Mouse (Mus musculus): ENCODE results near the gene Creld1.

Gene Creld1

DNA sequence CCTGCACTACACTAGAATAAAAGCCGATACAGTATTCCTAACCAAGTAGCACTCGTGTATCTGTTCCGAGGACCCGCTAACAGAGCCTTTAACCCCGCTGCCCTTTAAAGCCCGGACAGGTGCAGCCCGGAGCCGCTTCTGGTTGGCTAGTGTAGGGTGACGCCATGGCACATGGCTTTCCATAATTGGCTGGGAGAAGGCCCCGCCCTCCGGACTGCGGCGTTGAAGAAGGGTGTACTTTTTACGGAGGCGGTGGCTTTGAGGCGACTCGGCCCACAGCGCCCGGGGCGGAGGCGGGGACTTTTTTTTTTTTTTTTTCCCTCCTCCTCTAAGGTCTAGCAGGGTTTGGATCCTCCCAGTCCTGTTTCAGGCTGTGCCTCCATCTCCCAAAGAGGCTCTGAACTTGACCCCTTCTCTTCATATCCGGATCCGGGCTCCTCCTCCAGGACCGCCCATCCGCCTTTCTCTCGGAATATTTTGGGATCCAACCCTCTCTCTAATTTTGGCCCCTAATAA, at the start of gene Creld1:
Gene Creld1, plus strand, starts transcription at position 198 of the 516 bp plus-strand sequence.
- DNase-seq, result peak; percentile 93

DNA sequence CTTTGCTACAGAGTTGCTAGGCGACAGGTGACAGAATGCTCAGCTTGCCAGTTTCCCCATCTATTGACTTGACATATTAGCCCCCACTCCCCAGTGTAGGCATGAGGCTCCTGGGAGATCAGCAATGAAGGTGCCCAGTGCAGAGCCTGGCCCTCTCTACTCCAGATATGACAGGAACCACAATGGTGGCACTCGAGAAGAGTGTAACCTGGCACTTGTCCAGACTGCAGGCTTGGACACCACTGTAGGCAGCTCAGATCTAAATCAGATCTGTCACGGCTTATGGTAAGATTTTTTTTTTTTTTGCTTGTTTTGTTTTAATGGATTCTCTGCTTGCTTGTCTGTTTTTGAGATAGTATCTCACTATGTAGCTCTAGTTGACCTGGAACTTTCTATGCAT, 49.4 kb upstream of the Creld1 start:
- DNase-seq, result no peak

DNA sequence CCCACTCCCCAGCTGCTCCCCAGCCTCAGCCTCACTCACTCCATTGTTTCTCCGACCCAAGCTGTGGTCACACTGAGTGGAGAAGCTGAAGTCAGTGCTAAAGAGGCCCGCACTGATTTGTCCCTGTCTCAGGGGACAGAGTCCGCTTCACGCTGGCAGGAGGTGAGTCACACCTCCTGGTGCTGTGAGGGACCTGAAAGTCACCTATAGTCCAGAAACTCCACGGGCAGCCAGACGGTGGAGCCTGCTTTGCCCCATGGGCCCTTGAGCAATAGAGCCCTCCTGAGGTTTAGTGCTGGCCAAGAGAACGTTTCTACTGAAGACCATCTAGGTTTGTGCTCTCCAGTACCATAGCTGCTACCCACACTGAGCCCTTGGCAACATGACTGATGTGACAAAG, 48.4 kb upstream of the Creld1 start:
- DNase-seq, result no peak

DNA sequence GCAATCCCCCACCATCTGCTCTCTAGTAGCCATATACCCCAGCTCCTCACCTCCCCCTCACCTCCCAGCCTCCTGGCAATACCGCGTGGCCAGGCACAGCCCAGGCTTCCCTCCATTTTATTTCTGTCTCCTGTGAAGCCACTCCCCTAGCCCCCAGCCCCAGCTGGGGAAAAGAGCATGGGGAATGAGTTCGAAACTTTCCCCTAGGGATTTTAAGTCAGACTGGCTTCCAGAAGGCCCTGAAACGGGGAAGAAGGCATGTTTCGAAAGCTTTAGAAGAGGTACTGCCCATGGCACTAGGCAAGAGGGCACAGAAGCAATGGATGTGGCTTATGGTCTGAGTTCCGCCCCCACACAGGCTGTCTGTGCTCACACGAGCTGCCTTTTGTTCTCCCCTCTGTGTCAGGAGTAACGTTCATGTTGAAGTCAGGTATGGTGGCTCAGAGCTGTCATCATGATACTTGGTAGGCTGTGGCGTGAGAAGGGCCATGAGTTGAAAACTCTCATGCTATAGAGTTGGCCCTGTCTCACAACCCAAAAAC, 47.4 kb upstream of the Creld1 start, which contains the start of gene Cidec:
Gene Cidec, minus strand, starts transcription at position 97 of the 542 bp plus-strand sequence.
- DNase-seq, result no peak

DNA sequence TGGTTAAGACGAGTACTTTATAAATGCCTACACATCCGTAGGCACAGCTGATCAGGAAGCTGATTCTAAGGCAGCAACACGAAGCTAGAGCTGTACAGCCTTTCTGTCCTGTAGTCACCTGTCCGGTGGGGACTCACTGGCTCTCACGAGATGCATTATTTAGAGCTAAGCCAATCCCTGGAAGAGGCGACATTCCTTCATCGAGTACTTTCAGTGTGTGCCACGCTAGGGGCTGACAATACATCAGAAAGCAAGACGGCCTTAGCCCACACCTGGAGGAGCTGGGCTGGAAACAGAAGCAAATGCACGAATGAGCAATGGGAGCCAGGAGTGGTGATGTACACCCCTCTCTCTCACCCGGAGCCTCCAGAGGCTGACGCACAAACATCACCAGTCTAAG, 46.0 kb upstream of the Creld1 start:
- DNase-seq, result no peak

DNA sequence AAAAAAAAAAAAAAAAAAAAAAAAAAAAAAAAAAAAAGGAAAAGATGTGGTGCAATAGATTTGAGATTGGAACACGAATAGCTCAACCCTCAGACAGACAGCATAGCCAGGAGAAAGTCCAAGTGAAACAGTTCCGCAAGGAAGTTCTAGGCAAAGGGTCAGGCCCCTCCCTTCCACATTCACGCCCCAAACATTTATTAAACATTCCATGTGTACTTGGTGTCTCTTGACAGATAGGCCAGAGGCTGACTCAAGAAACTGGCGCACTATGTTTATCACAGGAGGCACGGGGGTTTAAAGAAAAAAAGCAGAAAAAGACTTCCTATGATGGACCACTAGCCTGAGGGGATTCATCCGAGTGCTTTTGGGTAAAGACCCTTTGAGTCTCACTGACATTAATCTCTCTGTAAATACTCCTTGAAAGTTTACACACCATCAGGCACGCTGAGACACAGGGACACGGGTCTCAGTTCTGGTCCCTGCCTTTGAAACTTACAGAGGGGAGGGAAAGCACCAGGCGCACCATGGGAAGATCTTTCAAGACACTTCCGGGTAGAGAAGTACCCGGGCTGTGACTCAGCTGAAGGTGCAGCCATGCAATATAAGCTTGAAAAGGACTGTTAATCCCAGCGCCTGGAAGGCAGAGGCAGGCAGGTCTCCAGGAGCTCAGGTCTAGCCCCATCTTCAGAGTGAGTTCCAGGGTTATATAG, 44.2 kb upstream of the Creld1 start:
- no peak for DNase-seq

DNA sequence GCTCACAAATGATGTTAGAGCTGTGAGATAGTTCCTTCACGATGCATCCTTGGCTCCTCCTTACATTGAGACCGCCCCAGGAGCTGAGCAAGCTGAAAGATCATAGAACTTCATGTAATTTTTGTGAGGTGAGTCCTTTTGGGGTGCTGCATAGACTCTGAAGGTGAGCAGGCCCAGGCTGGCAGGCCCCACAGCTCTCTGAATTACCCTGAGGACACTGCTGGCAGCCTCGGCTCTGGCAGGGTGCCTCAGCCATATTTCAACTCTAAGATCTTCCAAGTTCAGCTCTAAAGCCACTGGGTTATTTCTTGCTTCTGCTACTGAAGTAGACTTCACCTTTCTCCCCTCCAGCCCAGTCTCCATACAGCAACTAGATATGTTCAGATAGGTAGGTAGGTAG, 42.4 kb upstream of the Creld1 start:
- DNase-seq, result no peak

DNA sequence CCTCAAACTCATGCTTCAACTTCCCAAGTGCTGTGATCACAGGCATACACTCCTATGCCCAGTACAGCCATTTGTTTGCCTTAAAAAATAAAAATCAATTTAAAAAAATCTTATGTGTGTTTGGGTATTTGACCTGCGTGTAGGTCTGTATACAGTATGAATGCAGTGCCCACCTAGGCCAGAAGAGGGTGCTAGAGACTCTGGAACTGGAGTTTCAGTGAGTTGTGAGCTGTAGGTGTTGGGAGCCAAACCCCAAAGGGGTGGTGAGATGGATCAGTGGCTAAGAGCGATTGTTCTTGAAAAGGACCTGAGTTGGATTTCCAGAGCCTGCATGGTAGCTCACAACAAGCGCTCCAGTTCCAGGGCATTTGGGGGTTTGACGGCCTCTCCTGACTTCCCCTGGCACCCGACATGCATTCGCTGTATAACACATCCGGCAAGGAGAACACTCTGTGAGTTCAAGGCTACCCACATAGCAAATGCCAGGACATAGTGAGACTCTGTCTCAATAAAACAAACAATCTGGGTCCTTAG, 41.9 kb upstream of the Creld1 start:
- peak; percentile 39 for DNase-seq

DNA sequence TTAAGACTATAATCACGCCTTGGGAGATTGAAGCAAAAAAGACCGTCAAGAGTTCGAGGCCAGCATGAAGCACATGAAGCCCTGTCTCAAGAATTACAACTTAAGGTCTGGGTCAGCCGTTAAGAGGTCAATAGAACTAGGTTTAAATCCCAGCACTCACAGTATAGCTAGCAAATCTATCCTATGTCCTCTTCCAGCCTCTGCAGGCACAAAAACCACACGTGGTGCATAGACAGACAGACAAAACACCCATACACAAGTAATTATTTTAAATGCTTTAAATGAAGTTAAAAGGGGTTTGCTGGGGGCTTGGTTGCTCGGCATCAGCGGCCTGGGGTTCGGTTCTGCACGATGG, 41.0 kb upstream of the Creld1 start:
- DNase-seq, result no peak

DNA sequence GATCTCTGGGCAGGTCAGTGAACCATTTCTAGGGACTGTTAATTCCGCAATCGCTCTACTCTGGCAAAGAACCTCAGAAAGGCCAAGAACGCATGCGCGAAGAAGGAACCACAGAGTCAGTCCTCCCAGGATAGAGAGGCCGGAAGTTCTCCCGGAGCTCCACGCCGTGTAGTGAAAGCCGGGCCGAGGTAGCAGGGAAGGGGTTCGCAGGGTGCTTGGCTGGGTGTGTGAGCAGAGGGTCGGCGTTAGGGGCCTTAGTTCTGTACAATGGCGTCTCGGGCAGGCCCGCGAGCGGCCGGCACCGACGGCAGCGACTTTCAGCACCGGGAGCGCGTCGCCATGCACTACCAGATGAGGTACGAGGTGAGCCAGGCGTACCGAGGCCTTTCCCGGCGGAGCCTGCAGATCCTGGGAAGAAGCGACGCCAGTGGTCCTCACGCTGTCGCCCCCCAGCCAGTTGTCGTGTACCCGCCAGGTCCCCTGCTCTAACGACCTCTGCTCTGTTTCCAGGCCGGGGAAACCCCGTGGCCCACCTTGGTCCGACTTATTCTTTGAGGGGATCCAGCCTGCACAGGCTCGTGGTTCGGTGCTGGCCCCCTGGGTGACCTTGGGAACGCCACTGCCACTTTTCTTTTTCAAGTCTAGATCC, 40.5 kb upstream of the Creld1 start, which contains the start of gene Jagn1:
Gene Jagn1, plus strand, starts transcription at position 128 of the 649 bp plus-strand sequence.
- DNase-seq, result peak; percentile 87

DNA sequence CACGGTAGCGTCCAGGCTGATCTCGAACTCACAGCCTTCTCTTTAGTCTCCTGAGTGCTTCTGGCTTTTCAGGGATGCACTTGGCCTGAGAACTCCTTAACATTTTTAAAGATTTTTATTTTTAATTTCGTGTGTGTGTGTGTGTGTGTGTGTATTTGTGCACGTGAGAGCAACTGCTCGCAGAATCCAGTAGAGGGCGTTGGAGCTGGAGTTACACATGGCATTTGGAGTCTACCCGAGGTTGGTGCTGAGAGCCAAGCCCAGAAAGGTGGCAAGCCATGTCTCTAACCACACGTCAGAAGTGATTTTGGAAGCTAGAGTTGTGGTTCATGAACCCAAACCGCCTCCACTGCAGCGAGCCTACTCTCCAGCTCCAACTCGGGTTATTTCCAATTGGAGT, 40.0 kb upstream of the Creld1 start:
- no peak for DNase-seq

DNA sequence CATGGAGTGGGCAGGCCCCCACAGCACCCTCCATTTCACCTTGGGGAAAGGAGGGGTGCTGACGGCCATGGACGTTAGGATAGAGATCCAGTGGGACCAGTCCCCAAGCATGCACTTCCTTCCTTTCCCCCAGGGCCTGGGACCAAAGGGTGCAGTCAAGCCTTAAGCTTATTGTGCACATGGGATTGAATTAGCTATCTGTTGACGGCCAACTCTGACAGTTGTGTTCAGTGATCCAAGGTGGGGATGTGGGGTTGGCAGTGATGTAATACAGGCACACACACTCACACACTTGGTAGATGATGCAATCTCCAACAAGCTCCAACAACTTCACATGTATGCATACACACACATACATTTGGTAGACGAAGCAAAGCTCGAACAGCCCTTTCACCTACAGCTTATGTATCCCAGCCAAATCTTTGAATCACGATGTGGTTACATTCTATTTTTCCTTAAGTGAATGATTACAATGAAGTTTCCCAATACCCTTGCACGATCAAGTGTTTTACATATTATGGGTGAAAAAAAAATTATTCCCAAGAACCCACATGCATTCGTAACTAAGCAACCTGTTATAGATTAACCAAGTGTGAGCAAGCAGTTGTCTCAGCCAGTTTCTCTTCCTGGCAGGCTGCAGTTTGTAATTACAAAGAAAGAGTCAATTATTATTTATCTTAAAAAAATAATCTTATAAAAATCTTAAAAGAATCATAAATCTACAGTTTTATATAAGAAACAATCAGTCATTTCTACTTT, 38.7 kb upstream of the Creld1 start:
- no peak for DNase-seq

DNA sequence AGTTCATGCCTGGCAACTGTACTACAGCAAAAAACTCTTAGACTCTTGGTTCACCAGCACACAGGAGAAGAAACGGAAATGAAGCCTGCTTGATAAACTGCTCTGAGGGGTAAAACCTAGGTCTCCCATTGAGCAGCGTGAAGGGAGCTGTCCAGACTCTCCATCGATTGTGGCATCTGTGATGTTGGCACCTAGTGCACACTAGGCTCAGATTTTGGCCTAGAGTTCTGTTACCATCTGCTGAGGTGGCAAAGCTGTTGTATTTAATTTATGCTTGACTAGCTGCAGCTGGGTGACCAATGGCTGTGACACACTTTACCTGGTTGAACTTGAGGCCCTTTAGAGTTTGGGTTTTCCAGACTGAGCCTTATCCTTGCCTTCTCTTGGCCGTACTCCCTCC, 35.5 kb upstream of the Creld1 start:
- DNase-seq, result no peak

DNA sequence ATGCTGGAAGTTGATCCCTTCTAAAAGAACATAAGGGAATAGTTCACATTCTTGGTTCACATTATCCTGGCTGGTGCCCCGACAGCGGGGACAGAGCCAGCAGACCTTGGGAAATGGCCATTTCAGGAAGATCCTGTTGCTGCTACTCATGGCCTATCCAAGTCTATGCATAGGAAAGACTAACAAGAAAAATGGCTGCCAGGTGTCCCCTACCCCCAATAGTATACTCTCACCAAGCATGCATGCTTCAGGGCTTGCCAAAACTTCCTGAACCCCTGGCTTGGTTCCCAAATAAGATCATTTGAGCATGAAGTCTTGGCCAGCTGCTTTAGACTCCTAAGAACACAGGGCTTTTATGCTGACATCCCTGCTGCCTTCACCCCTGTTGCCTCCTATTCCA, 31.3 kb upstream of the Creld1 start:
- DNase-seq, result no peak

DNA sequence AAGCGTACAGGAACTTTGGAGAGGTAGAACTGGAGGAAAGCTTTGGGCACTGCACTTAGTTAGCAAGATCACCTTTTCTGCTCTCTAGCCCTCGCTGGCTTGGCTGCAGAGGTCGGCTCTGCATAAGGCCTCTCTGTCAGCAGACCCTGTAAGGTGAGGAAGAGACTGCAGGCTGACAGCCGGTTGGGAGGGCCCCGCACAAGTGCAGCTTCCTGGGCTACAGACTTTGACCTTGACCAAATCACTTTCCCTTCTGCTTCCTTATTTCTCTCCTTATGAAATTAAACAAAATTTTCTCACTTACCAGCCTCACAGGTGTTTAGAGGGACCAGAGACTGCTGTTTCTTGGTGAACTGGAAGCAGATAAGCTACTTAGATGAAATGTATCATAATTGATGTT, 28.1 kb upstream of the Creld1 start:
- no peak for DNase-seq

DNA sequence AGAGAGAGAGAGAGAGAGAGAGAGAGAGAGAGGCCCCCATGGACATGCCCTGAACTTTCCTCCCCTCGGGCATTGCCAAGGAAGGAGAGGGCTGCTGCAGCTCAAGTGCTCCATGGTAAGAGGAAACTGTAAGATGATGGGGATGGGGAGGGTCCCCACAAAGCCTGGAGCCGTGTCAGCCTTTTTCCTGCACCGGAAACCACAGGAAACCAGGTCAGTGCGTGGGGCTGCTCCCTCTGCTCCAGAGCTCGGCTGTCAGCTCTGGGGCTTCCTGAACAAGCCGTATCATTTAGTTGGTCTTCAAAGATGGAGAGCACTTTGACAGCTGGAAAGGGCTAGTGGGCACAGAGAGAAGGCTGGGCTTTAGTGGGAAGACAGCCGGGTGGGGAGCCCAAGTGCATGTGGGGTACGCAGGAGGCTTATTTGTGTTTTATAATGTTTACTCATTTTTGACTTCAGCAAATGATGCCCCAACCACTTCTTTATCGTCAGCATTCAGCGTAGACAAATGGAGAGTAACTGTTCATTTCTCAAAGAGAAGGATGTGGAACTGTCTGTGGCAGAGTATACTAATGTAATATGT, 25.1 kb upstream of the Creld1 start, which contains the start of gene Il17re:
Gene Il17re, plus strand, starts transcription at position 533 of the 583 bp plus-strand sequence.
- DNase-seq, result no peak

DNA sequence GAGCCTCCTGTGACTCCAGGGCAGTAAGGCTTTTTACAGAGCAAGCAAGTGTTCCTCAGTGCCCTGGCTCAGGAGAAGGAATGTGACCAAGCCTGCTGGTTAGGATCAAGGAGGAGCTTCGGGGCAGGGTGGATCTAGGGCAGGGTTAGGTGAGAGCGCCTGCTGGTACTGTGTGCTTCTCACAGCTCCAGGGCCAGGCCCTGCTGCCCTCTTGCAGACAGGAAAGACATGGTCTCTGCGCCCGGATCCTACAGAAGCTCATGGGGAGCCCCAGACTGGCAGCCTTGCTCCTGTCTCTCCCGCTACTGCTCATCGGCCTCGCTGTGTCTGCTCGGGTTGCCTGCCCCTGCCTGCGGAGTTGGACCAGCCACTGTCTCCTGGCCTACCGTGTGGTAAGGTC, 24.5 kb upstream of the Creld1 start:
- DNase-seq, result no peak

DNA sequence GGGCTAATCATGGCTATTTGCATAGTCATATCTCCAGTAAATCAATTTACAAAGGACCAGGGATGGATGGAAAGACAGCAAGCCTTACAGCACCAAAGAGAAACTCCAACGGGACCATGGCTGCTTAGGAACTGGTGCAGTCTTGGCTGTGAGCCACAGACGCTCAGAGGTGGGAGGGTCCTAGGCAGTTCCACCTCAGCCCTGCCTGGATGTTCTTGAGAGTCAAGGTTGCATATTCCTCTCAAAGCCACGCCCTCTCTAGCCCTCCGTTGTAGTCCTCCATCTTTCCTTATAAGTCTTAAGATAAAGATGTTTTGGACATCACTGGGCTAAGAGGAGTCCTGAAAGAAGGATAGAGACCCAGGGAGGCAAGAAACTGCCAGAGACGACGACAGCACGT, 19.1 kb upstream of the Creld1 start:
- no peak for DNase-seq

DNA sequence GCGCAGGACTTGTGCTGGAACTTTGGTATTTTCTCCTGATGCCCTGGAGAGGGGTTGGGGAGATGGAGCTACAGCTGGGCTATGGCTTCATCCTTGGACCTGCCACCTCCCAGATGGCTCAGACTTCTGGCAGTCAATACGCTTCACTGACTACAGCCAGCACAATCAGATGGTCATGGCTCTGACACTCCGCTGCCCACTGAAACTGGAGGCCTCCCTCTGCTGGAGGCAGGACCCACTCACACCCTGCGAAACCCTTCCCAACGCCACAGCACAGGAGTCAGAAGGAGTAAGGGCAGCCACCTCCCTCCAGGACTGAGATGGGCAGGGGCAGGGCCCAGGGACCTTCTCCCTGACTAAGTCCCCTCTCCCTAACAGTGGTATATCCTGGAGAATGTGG, 17.5 kb upstream of the Creld1 start:
- no peak for DNase-seq

DNA sequence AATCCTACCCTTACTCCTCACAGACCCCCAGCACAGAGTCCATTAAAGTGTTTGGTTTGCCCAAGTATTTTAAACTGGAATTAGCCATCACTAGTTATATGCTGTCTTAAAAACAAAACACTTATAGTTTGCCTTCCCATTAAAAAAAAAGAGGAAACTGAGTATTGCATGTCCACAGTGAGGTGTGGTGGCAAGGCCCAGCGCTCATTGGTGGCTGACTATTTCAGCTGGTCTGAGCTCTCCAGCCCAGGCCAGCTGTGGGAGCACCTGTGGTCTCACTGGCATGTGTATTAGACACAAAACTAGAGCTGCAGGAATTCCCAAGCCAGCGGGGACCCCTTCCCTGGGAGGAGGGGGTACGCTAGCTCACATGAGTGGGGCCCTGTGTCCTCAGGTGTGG, 14.6 kb upstream of the Creld1 start:
- no peak for DNase-seq

DNA sequence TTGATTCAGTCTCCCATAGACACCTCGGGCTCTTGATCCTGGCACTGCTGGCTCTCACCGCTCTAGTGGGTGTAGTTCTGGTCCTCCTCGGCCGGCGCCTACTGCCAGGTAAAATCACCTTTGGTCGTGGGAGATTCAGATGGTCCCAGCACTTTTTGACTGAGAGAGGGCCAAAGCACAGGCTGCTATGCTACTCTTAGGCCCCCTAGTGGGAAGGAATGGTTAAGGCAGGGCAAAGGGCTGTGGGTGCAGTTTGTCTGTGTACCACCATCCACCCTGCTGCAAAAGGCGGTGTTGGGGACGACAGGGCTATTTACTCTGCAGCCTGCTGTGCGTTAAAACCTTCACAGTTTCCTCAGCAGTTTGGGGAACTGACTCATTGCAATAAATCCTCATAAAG, 14.1 kb upstream of the Creld1 start:
- DNase-seq, result peak; percentile 38

DNA sequence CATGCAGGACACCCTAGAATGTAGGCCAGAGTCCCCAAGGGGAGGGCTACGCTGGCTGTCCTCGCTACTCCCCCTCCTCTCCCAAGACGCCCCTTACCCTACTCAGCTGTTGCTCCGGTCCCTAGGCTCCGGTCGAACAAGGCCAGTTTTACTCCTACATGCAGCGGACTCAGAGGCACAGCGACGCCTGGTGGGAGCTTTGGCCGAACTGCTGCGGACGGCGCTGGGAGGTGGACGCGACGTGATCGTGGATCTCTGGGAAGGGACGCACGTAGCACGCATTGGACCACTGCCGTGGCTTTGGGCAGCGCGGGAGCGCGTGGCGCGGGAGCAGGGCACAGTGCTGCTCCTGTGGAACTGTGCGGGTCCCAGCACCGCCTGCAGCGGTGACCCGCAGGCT, 13.7 kb upstream of the Creld1 start:
- peak; percentile 71 for DNase-seq

Data from right cerebral cortex, postnatal 25 days (tissue).